Mouse (Mus musculus) activated CD4-positive, CD25-positive, alpha-beta regulatory T cell, adult 4 months (primary cell): ENCODE results near the gene Etv2. TPM values are rescaled to one million over a fixed set of nuclear protein-coding genes. Genes with fewer than 3 reads are reported as not detected.

ENCODE experiments used
- ATAC-seq: one replicate; pipeline ENCODE4 v1.8.0; 2017
- polyA plus RNA-seq, 2 experiments: library from polyadenylated mRNA; unstranded; fragments of 100-300 nt; shearing (Covaris generic); gene quantifications; one replicate each; pipeline ENCODE4 v1.2.1; 2017

Gene Etv2
- polyA plus RNA-seq, 2 experiments from 2014 or later: not detected

DNA sequence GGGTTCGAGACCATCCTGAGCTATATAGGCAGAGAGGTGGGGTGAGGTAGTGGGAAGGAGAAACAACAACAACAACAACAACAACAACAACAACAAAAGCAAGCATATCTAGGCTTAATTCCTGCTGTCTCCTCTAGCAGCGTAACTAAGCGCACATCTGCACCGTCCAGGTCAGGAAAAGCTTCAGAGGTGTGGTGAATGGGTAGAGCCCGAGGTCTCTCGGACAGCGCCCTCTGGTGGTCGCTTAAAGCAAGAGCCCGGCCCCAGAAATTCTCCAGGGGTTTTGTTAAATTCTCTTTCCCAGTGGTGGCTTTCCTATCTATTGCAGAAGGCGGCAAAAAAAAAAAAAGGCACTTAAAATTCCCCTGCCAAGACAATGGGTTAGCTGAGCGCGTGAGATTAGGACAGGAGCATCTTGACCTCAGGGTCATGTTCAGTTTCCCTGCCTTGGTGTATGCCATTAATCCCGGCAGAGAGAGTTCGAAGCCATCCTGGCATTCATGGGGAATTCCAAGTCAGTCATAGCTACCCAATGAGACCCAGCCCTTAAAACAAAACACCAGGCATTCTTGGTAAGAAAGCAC lies 22.0 kb downstream of the Etv2 start:
- ATAC-seq: peak; percentile 65

DNA sequence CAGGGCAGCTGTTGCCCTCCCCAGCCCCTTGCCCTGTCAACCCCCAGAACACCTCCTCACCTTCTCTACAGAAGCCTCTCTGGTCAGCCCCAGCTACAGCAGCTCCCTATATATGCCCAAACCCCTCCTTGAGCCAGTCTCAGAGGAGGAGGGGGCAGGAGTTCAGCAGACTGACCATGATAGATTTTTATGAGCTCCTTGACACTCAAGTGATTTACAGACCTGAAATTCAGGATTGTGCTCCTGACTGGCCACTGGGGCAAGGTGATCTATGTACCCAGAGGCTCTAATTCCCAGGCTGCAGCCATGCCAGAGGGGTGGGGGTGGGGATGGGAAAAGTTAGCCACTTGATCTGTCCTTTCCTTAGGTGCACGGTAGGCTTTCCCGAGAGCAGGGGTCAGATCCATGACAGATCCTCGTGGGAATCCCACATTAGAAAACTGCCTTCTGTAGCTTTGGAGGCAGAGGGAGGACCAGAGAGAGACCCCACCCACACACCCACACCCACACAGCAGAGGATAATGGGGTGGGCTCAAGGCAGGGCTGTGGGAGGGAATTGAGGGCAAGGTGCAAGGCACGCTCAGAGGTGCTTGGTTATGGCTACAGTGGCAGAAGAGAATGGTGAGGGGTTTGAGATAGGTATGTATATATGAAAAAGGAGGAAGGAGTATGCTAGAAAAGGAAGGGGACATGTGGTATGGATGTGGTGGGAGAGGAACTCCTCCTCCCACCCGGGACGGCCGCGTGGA lies 22.8 kb downstream of the Etv2 start, which contains the start of gene Upk1a:
Upk1a (minus strand) TSS at position 194 of the 749 bp plus-strand sequence.
- no peak for ATAC-seq

DNA sequence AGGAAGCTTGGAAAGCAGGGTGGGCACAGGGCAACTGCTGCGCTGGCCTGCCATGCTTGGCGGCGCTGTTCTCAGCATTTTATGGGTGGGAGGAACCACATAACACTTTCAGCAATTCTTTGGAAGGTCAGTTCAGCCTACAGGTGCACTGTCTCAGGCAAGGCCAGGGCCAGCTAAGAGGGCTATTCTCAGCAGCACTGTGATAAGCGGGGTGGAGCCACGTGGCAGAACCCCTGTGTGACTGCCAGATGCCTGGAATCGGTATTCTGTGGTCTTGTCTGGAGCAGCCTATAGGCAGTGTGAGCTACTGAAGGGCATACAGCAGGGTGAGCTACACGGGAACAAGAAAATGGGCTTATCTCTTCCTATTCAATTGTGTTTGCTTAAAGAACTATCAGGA lies 25.6 kb downstream of the Etv2 start:
- ATAC-seq: no peak

DNA sequence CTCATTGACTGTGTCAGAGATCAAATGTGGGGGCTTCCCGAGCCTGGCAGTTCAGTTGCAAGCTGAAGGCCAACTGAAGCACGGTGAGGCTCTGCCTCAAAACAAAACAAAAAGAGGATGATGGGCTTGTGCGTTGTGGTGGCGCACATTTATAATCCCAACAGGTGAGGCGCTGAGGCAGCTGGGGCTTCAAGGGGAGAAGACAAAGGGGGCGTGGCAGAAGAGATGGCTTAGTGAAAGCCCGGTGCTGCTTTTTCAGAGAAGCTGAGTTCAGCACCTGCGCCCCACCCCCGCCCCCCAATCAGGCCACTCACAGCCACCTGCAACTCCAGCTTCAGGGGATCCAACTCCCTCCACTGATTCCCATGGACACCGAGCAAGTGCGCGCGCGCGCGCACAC lies 27.2 kb downstream of the Etv2 start:
- ATAC-seq: no peak

DNA sequence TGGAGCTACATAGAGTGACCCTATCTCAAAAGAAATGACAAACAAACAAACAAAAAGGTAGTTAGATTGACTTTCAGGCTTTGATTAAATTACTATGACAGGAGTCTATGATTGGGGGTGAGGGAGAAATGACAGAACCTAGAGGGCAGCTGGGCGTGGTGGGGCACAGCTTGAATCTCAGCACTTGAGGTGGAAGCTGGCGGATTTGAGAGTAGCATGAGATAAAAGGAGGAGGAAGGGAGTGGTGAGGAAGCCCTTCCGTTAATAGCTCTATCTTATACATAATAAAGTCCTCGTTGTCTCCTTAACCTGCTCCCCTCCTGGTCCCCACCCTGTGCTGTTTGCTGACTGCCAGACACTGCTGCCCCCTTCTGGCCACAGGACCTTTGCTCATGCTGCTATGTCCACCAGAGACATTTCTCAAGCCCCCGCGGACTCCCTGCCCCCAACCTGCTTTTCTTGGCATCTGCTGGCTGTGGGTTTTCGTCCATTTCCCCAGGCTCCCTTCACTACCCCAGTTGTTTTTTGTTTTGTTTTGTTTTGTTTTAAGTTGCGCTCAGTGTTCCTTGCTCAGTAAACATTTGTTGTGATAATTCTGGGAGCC lies 27.8 kb downstream of the Etv2 start:
- ATAC-seq: peak; percentile 76

DNA sequence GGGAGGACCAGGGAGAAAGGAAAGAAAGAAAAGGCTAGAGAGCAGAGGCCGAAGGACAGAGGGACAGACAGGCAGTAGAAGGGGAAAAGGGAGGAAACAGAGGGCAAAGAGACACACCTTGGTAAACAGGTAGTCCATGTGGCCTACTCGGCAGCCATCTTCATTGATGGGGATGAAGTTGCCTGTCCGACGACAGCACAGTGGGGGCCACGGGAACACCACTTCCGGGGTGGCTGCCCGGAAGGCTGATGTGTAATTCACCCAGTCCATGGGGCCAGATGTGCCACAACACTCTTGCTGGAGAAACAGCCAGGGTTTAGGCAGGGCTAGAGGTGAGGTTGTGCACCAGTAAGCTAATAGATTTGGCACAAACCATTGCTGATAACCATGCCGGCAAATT lies 30.7 kb downstream of the Etv2 start:
- no peak for ATAC-seq

DNA sequence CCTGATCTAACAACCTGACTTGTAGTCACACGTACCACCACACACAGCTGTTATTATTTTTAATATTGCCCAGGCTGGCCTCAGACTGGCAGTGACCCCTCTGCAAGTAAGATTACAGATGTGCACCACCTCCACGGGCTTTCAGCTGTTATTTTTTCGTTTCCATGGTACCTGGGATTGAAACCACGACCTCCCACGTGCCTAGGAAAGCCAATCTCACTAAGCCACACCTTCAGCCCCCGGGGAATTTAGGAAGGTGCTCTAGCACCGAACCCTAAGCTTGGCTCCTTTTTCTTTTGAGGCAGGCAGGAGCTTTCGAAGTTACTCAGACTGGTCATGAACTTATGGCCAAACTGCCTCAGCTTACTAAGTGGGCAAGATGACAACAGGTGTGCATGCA lies 31.2 kb downstream of the Etv2 start:
- no peak for ATAC-seq

DNA sequence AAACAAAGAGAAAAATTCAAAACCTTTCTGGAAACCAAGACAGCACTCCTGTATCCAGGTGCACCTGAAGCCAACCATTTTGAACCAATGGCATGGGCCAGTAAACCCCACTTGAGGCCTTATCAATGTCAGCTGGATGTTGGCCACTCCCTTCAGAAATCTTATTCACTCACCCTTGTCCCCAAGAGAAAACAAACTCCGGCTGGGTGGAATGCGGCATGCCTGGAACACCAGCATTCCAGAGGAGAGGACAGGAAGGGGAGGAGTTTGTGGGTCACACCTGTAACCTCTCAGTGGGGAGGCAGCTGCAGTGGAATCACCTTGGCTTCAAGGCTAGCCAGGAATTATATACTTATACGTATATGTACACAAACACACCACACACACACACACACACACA lies 33.1 kb downstream of the Etv2 start:
- ATAC-seq: no peak

DNA sequence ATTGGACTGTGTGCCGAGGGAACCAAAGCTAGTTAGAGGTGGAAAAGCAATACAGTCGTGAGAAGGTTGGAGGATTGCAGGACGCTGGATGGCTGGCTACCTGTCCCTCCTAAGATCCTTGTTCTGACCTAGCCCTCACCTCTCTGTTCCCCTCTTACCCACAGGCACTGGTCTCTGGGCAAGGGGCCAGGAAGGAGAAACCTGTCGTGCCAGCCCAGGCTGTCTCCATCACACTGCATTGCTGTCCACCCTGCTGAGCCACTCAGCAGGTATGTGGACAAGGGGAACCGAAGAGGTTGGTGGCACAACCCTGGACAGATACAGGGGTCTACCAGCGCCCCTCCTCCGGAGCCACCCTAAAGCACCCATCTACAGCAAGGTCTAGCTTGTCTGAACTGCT lies 35.0 kb downstream of the Etv2 start:
- no peak for ATAC-seq

DNA sequence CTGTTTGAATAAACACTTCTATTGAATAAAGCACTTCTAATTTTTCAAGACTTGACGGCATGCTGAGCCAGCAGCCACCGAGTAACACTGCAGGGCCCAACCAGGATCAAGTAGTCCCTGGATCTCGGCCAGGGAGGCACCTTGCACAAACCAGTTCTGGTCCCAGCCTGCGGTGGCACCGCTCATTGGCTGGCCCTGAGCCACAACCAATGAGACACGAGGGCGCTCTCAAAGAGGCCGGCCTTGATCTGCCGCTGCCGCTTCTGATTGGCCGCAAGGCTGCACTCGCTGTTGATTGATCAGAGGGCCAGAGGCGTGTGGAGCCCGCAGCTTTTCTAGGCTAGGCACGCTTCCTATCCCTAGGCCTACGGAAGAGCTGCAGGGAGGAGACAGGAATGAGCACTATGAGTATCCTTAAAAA lies 35.7 kb downstream of the Etv2 start:
- peak; percentile 90 for ATAC-seq

DNA sequence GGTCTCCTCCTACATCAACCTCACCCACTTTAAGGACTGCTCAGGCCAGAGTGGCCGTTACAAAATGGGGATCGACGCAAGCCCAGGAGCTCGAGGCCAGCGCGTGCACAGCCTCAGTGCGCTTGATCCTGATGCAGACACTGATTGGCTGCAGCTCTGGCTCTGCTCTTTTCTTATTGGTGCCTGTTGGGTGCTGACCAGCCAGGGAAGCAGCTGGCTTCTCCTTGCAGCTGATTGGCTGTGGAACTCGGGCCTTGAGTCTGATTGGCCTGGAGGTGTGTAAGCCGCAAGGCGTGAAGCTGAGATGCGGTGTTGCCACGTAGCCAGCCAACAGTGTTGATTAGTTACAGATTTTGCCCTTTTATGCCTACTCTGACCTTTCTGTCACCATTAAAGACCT lies 36.9 kb downstream of the Etv2 start, which contains the start of gene Zbtb32:
Zbtb32 (minus strand) TSS at position 124 of the 400 bp plus-strand sequence.
- ATAC-seq: no peak

DNA sequence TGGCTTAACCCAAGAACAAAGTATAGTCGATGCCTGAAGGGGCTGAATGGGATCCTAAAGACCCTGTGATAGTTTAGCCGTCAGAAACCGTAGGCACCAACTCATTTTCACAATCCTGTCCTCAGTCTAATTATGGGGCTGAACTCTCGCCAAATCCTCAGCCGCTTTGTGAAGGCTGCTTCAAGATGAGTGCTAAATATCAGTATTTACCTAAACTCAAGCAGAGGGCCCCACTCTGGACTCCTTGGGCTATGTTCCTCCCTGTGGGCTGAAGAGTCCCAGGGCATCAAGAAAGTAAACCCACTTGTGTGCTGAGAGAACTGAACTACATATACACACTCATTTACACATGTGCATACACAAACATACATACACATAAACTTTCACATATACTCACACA lies 38.8 kb downstream of the Etv2 start:
- ATAC-seq: no peak

DNA sequence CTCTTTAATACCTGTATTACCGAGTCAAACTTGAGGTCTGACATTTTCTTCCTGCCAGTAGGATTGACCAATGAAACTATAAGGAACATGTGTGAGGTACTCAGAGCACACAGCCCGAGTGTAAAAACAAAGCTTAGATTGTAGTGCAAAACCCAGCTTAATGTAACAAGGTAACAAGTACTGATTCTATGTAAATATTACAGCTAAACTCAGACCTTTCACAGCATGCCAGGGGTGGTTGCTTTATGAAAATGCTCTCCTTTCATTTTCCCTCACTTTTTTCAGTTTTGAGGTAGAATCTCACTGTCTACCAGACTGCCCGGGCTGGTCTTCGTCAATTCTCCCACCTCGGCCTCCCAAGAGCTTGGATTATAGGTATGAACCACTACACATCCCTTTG lies 39.6 kb downstream of the Etv2 start:
- ATAC-seq: no peak

DNA sequence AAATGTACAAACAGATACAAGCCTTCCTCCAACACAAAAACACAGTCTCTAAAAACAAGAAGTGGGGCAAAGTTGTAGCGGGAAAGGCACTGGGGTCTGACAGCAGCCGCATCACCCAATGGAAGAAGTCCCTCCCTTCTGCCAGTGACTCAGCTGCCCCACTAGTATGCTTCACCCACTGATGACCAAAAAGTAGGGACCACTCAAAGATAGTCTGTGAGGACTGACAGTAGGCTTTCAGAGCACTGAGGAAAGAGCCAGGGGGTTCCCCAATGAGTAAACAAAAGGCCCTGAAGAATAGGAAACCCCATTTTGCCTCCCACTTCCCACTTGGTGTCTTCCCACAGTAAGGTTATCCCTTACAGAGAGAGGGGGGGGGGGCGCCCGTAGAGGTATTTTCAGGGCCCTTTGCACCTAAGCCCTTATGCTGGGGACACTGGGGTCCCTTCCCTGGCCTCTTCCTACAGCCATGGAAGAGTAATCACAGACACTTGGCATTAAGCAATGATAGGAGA lies 41.1 kb downstream of the Etv2 start:
- ATAC-seq: peak; percentile 38

DNA sequence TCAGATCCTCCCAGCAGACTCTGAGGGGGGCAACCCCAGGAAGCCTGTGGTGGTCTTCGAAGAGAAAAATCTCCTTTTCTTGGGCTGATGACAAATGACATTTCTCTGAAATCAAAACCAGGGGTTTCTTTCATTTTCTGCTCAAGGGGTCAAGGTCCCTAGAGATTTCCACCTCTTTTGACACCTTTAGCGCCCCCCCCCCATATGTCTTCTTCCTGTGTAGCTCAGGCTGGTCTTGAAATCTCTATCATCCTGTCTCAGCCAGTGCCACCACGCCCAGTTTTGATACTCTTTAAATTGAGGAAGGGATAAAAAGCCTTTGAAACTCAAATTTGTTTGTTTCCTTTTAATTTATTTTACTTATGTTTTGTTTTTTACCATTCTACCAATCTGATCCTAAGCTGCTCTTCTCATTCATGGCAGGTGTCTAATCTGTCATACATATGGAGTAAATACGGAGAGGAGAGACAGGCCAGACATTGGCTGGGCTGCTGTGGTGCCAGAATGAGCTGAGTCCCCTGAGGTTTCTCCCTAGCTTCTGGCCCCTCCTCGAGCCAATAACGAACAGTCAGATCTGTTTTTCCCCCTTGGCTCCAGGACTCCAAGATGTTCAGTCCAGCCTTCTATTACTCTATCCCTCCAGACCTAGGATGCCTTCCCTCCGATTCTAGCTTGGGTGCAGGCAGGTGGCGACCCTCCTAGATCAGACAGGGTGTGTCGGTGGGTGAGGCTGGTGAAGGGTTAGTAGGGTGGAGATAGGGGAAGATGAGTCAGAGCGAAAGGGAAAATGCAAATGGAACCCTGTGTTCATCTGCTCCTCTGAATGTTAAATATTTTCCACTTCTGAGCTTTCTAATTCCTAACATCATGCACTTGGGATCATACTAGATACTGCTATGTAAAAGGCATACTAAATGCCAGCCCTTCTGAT lies 41.8 kb downstream of the Etv2 start:
- peak; percentile 34 for ATAC-seq

DNA sequence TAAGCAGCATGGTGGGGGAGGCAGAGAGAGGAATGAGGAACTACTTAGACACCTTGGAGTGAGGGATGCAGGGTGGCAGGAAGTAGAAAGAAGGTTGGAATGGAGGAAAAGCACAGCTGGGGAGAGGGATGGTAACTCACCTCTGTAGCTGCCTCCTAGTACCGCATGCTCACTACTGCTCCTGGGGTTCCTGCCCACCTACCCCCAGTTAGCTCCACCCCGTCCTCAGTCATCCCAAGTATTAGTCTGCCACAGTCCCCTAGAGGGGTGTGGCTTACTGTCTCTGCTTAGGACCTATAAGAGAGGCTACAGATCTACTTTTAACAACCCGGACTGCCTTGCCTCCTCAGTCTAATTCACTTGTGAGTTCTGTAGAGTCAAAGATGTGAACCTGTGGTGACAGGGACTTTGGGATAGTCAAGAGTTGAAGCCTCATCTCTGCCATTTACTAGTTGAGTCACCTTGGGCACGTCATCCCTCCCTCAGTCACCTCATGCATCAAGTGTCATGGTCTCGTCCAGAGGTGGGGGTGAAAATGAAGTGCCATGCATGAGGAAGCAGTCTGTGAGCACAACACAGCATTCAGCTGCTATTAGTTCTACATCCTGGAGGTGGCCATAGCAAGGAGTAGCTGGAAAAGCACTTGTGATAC lies 42.8 kb downstream of the Etv2 start:
- ATAC-seq: no peak

DNA sequence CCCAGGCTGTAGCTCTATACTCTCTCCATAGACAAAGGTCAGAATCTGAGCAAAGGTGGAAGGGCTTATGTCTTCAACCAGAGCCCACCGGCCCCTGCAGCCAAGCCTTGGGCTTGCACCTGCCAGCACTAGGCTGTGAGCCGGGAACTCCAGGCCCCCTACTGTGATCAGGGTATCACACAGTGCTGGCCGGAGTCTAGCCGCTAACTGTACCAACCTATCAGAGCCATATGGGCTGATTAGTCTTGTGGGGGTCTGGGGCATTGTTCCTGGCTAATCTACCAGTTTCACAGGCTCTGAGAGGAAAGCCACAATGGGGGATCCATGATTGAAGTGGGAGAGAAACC lies 44.1 kb downstream of the Etv2 start:
- no peak for ATAC-seq

DNA sequence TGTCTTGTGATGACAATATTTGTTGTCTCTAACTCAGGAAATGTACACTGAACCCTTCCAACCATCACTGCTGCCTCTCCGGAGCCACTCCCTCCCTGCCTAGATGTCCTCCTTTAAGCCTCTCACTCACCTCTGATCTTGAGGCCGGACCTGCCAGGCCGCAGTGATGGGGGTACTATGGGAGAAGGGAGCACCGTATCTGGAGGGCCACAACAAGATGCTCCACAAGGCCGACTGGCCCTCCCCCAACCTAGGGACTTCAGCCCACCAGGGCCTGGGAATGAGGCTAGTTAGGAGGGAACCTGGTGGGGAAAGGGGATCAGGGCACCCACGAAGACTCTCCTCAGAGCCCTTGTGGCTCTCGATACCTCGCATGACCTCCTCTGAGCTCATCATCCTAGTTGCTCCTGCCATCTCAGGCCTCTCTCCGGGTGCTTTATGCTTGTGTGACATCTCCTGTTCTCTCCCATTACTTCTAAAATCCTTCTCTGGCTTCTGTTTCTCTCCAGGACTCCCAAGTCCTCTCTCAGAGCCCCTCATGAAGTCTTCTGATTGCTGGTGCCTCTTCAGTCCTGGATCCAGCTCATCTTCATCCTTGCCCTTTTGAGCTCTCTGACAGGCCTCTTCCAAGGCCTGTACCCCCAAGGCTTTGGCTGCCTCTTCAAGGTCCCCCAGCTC lies 44.6 kb downstream of the Etv2 start:
- ATAC-seq: no peak

DNA sequence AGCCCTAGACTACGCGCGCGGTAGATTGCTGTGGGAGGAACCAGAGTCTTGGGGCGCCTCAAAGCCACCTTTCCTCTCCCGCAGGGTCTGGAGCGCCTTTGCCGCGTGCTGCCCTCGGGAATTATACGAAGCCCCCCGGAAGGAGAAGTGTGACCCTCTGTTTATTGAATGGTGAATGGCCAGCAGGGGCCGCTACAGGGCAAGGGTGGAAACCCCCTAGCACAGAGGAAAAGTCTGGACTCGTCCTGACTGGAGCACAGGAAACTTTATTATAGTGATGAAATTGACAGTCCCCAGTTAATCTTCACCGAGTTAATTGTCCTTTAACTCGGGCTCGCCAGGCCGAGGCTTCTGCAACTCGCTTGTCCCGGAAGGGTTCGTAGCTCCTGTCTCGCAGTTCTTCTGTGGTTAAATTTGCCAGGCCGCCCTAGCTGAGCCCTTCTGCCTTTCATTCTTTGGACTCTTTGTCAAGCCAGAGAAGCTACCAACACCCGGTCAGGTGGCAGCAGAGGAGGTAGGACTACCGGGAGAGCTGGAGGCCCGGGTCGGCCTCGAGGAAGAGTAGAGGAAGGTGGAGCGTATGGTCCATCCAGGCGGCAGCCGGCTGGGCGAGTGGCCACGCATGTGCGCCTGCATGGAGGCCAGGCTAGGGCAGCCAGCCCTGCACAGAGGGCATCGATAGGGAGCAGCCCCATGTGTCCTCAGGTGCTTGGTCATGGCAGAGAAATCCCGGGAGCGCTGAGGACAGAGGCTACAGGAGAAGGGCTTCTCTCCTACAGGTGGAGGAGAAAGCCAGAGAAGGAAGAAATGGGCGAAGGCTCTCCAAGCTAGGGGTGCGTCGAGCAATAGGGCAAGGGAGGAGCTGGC lies 46.0 kb downstream of the Etv2 start:
- no peak for ATAC-seq

DNA sequence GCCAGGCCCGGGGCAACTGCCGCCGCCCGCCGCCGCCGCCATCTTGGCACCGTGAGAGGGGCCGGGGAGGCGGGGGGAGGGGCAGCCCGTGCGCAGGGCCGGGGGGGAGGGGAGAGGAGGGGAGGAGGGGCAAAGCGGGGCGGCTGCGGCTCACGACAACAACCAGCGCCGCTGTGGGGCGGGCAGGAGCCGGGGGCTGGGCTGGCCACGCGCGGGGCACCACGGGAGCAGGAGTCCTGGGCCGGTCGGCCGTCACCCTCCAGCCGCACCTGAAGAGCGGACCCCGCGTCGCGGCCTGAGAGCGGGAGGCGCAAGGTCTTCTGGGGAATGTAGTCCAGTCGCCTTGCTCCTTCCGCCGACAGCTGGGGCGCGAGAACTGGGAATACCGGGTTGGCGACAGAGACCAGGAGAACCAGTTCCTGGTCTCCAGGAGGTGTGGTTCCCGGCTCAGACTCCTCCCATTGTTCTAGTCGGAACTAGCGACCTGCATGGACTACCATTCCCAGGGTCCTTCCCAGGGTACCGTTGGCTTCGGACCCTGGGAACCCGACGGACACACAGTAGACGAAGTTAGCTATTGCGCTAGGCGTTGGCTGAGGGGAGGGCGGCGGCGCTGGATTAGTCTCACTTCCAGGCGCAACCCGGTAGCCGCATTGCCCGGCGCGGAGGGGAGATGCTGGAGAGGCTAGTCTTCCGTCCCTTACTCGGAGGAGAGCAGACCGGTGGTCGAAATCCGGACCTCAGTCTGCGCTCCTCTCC lies 46.8 kb downstream of the Etv2 start, which contains the start of gene Kmt2b:
Kmt2b (minus strand) TSS at position 51 of the 759 bp plus-strand sequence.
- peak; percentile 81 for ATAC-seq
